Mouse (Mus musculus): ENCODE results near the gene Hist1h2ag.

GRCm38 (mm10) chr13:22022241-22022640 lies 20.5 kb downstream of the Hist1h2ag start:
- TF ChIP-seq CTCF (IDR thresholded peaks at IDR 0.05; ENCODE audit: extremely low read depth, insufficient read depth, low read length) (no peak), POLR2A (IDR thresholded peaks at IDR 0.05; ENCODE audit: extremely low read depth, insufficient read depth, low read length) (no peak)

All from cortical plate, adult 2 months (tissue).